1 mouse cellular context compared by ENCODE assay signal in the genomic region with DNA sequence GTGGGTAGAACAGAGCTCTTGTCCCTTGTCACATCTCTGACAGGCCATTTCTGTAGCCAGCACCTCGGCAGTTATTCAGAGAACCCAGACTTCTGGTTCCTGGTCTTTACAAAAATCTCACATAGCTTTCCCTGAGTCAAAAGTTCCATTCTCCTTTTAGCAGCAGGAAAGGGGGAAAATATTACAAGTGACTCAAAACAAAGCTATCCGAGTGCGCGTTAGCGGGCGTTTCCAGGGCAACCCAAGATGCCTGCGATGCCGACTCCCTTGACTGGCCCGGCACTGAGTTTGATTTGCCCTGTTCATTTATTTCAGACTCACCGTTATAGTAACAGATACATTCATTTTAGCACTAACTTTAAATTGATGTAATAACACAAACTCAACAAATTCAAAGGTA.
TF ChIP-seq lines count a peak whose summit lies in the region.

No protein-coding gene starts in this region.

TF ChIP-seq in CH12.LX, 34 proteins besides CTCF, POLR2A, EP300 and RAD21 (continued from another document):
- TF ChIP-seq TCF12 (IDR thresholded peaks at IDR 0.05; ENCODE audit: low read depth, low read length) = 0 out of 2 replicates have a peak, but pooled peaks have one; percentile 30
- no peak for TF ChIP-seq USF1 (IDR thresholded peaks at IDR 0.05; ENCODE audit: low read depth, low read length)
